Mouse (Mus musculus): ENCODE data around the gene Aco2. TPM values are rescaled to one million over a fixed set of nuclear protein-coding genes. Genes with fewer than 3 reads are reported as not detected.
A peak's percentile ranks its signal among the peaks of the same experiment; 100 is the strongest.

The Aco2 gene
- polyA plus RNA-seq, 1 experiment from 2014 or later = 298 TPM

DNA sequence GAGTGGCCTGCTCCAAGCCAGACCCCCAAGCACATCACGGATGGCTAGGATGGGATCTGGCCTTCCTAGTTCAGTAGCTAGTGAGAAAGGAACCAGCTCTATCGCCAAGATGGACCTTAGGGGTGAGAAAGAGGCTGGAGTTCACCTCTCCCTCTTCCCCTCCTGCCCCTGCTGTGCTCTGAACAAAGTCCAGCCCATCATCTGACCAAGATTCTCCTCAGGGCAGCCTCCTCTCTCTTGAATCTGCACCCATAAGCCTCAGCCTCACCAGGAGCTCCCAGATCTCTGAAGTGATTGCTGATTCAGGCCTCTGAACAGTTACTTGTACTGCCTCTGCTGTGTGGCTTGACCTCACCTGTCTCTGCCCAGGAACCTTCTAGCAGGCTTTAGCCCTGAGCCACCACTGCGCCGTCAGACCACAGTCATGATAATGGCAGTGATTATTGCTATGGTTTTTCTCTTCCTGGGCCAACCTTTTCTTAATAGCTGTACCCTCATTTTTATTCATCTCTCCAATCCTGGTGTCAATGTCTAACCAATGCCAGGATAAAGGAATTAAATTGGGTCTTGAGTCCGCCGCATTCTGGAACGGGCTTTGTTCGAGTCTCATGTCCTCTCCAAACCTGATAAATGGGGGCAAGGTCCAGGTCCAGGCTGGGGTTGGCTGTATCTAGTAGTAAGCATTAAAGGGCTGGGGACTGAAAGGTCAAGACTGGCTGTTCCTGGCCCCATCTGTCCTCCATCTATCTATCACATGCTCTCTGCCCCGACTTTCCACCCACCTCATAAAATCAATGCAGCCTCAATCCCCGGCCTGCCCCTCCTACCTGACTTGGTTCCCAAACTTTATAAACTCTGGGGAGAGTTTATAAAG lies 36.9 kb upstream of the Aco2 start:
- Histone ChIP-seq H3K4me1 (peaks cover 18% of the 10 kb centered on the region), H3K4me2 (no peak overlapping the region), H3K36me3 (no peaks in the 10 kb centered on the region), H3K27ac (replicated peaks) (no peak overlapping the region), H3K4me3 (replicated peaks) (no peak overlapping the region), H3K9ac (replicated peaks) (no peak overlapping the region), H3K9me3 (replicated peaks) (no peaks in the 10 kb centered on the region), H3K27me3 (replicated peaks) (peaks cover 17% of the 10 kb centered on the region)
- ATAC-seq (ENCODE audit: low FRiP score) = no peak
- 62% methylated on average over 10 of the region's 10 CpGs for WGBS

DNA sequence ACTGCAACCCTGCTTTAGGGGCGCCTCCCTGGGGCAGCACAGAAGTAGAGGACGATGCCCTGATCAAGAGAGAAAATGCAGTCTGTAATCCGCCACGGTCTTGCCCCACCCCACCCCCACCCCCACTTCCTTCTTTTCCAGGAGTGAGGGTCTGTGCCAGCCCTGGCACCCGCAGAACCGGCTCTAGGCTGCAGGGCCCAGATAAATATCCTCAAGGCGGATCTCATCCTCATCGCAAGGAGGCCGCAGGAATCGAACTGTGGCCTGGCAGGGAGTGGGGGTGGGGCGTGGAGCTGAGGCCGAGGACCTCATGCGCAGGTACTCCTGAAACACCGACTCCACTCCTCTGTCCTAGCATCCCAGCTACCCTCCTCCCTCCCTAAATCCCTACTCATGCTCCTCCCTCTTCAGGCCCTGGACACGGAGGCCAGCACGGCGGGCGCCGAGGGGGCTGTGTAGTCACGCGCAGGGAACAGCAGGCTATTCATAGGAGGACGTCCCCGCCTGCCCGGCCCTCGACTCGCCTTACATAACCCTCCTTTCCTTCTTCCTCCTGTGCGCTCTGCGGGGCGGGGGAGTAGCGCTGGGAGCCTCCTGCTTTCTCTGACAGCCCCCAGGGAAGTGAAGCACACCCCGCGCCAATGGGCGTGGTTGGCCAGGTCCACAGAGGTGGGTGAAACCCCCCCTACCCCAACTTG lies 35.8 kb upstream of the Aco2 start:
- Histone ChIP-seq H3K27ac (replicated peaks) (no peak overlapping the region), H3K27me3 (replicated peaks) (peaks cover 17% of the 10 kb centered on the region), H3K4me3 (replicated peaks) (peak overlapping the region; percentile 20), H3K36me3 (no peaks in the 10 kb centered on the region), H3K9me3 (replicated peaks) (no peaks in the 10 kb centered on the region), H3K4me2 (peak overlapping the region; percentile 49), H3K9ac (replicated peaks) (no peak overlapping the region; the same call in 1 of the 2 replicates), H3K4me1 (peaks cover 18% of the 10 kb centered on the region)
- 5% methylated on average over 33 of the region's 33 CpGs for WGBS
- peak; percentile 56 for ATAC-seq (ENCODE audit: low FRiP score)

DNA sequence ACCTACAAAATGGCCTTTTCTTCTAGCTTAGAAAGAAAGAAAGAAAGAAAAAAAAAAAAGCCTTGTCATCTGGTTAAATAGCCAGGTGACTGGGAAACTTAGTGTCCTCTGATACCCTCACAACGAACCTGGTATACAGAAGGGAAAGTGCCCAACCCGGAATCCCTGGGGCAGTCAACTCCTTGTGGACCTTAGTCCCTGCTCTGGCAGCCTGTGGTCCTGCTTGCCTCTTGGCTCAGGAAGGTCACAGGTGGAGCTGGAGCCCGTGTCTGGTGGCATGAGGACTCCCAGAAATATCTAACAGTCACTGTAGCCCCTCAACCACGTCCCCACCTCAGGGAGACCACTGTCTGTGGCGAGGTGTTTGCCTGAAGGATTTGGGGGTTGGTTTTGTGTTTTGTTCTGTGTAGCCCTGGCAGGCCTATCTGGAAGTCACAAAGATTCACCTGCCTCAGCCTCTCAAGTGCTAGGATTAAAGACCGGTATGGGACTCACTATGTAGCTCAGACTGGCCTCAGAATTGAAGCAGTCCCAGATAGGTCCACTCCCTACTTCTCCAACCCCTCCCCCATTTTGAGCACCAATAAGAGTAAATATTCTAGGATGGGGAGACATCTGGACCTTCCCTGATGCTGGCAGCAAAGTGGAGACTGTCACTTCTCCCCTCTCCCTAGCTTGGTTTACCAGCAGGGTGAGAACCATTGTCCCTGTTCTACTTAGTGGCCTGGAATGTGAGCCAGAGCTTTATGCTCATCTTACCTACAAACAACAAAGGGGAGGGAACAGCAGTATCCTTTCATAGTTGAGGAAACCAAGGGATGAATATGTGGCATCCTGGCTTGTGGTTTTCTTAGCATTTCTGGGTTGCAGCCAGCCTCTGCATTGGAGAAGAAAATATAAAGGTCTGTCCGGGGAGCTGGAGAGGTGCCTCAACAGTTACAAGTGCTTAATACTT lies 34.9 kb upstream of the Aco2 start:
- ATAC-seq (ENCODE audit: low FRiP score) = no peak
- no peaks in the 10 kb centered on the region for H3K36me3 ChIP-seq
- no peaks in the 10 kb centered on the region for H3K9me3 ChIP-seq (replicated peaks)
- H3K4me1 ChIP-seq = peaks cover 15% of the 10 kb centered on the region
- no peak overlapping the region for H3K27ac ChIP-seq (replicated peaks)
- whole genome bisulfite sequencing = 66% methylated on average over 7 of the region's 7 CpGs
- no peak overlapping the region for H3K4me2 ChIP-seq
- H3K27me3 ChIP-seq (replicated peaks) = peaks cover 17% of the 10 kb centered on the region
- no peak overlapping the region for H3K4me3 ChIP-seq (replicated peaks)
- H3K9ac ChIP-seq (replicated peaks) = no peak overlapping the region

DNA sequence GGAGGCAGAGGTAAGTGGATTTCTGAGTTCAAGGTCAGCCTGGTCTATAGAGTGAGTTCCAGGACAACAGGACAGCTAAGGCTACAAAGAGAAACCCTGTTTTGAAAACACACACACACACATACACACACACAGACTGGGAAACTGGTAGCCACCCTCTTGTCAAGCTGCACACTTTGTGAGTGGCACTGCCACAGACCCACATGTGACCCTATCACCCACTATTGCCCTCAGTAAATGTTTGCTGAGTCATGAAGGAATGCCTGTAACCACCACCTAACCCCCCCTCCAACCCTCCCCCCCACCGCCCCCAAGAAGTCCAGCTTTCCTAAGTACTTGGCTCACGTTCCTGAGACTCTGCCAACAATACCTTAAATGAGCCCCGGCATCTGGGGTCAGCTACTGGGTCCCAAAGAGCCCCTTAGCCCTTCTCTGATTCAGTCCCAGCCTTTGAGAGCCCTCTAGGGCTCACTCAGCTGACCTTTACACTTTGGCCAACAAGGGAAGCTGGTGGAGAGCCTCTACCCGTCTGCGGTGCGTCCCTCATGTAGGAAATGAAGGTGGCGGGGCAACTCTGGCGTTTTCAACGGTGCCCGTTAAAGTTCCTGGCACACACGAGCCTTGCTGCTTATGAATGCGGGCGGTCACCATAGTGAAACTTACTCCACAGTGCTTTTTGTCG lies 33.4 kb upstream of the Aco2 start:
- H3K4me2 ChIP-seq = no peak overlapping the region
- H3K9me3 ChIP-seq (replicated peaks) = no peaks in the 10 kb centered on the region
- H3K4me3 ChIP-seq (replicated peaks) = no peak overlapping the region
- WGBS = 67% methylated on average over 14 of the region's 14 CpGs
- peaks cover 15% of the 10 kb centered on the region for H3K4me1 ChIP-seq
- H3K9ac ChIP-seq (replicated peaks) = no peak overlapping the region
- no peak overlapping the region for H3K27ac ChIP-seq (replicated peaks)
- no peak for ATAC-seq (ENCODE audit: low FRiP score)
- peaks cover 17% of the 10 kb centered on the region for H3K27me3 ChIP-seq (replicated peaks)
- H3K36me3 ChIP-seq = no peaks in the 10 kb centered on the region

DNA sequence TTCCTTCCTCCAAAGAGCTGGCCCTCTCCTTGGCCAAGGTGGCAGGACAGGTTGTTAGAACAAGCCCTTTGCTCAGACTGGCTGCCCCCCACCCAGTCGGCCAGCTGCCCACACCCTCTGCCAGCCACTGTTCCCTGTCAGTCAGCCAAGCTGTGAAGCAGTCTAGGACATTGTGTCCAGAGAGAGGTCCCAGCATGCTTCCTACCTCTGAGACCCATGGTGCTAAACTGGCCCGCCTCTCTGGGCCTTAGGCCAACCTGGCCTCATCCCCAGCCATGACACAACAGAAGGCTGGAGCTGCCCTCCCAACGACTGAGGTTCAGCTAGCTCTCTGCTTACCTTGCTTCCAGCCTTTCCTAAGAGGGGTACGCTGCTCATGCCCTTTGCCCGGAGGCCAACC lies 32.5 kb upstream of the Aco2 start:
- WGBS = 59% methylated on average over 5 of the region's 5 CpGs
- H3K36me3 ChIP-seq = no peaks in the 10 kb centered on the region
- ATAC-seq (ENCODE audit: low FRiP score) = peak; percentile 86
- H3K9me3 ChIP-seq (replicated peaks) = no peaks in the 10 kb centered on the region
- no peak overlapping the region; the same call in 1 of the 2 replicates for H3K27ac ChIP-seq (replicated peaks)
- no peak overlapping the region for H3K4me3 ChIP-seq (replicated peaks)
- peaks cover 17% of the 10 kb centered on the region for H3K27me3 ChIP-seq (replicated peaks)
- H3K4me2 ChIP-seq = no peak overlapping the region
- peaks cover 15% of the 10 kb centered on the region for H3K4me1 ChIP-seq
- no peak overlapping the region for H3K9ac ChIP-seq (replicated peaks)

DNA sequence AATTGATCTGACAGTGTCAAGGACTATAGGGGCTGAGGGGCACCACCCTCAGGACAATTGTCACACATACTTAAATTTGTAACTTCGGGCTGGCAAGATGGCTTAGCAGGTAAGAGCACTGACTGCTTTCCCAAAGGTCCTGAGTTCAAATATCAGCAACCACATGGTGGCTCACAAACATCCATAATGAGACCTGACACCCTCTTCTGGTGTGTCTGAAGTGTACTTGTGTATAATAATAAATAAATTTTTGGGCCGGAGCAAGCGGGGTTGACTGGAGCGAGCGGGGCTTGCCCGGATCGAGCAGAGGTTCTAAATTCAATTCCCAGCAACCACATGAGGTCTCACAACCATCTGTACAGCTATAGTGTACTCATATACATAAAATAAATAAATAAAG lies 31.8 kb upstream of the Aco2 start:
- Histone ChIP-seq H3K27me3 (replicated peaks) (peaks cover 12% of the 10 kb centered on the region; the same call in 1 of the 2 replicates), H3K27ac (replicated peaks) (no peak overlapping the region), H3K4me1 (peaks cover 15% of the 10 kb centered on the region), H3K4me2 (no peak overlapping the region), H3K9ac (replicated peaks) (no peak overlapping the region), H3K36me3 (no peaks in the 10 kb centered on the region), H3K9me3 (replicated peaks) (no peaks in the 10 kb centered on the region), H3K4me3 (replicated peaks) (no peak overlapping the region)
- ATAC-seq (ENCODE audit: low FRiP score) = no peak
- 94% methylated on average over 7 of the region's 7 CpGs for WGBS

DNA sequence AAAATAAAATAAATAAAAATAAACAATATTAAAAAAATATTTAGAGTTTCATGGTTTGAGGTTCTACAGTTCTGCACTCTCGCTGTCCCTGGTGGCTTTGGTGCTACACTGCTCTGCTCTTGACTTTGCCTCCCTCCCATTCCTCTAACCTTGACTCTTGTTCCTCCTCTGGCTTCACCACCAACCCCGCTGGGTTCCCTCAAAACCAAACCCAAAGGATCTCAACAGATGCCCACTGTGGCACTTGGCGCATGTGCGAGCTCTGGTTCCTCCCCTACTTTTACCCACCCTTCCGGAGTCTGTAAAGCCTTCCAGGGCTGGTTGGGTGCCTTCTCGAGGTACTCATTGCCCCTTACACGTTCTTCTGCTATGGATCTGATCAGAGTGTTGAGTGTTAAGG lies 29.8 kb upstream of the Aco2 start:
- H3K9ac ChIP-seq (replicated peaks) = no peak overlapping the region
- no peak overlapping the region for H3K4me3 ChIP-seq (replicated peaks)
- H3K4me1 ChIP-seq = peaks cover 3% of the 10 kb centered on the region; the same call in 1 of the 2 replicates
- no peaks in the 10 kb centered on the region for H3K27me3 ChIP-seq (replicated peaks)
- no peak overlapping the region for H3K27ac ChIP-seq (replicated peaks)
- WGBS = 86% methylated on average over 7 of the region's 7 CpGs
- no peak overlapping the region for H3K4me2 ChIP-seq
- H3K36me3 ChIP-seq = 0 out of 2 replicates have a peak, but pooled peaks cover 2% of the 10 kb centered on the region
- ATAC-seq (ENCODE audit: low FRiP score) = no peak
- no peaks in the 10 kb centered on the region for H3K9me3 ChIP-seq (replicated peaks)

DNA sequence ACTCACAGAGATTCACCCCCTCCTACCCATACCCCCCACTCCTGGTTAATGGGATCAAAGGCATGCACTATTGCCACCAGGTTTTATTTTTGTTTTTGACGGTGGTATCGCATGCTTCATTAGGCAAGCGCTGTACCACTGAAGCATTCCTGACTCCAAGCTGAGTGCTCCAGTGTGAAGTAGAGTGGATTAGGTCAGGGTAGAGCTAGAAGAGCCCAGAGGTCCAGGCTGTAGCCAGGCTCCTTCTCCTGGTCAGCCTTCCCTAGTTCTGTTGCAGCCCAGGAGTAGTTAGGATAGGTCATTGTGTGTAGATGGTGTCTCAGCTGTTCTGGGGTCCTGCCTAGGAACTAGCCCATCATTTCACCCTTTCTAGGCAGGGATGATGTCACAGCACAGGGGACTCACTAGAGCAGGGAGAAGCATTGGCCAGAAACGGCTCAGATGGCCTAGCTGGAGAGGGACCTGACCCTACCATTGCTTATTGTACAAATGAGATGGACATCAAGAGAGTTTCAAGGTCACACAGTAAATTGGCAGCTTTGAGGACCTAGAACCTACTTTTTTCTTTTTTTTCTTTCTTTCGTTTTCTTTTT lies 27.0 kb upstream of the Aco2 start:
- H3K27me3 ChIP-seq (replicated peaks) = no peaks in the 10 kb centered on the region
- no peak overlapping the region for H3K4me3 ChIP-seq (replicated peaks)
- no peaks in the 10 kb centered on the region for H3K9me3 ChIP-seq (replicated peaks)
- WGBS = 67% methylated on average over 5 of the region's 5 CpGs
- no peak overlapping the region for H3K27ac ChIP-seq (replicated peaks)
- ATAC-seq (ENCODE audit: low FRiP score) = no peak
- no peak overlapping the region for H3K4me2 ChIP-seq
- H3K4me1 ChIP-seq = peaks cover 6% of the 10 kb centered on the region; the same call in 1 of the 2 replicates
- peaks cover 19% of the 10 kb centered on the region for H3K36me3 ChIP-seq
- H3K9ac ChIP-seq (replicated peaks) = no peak overlapping the region

DNA sequence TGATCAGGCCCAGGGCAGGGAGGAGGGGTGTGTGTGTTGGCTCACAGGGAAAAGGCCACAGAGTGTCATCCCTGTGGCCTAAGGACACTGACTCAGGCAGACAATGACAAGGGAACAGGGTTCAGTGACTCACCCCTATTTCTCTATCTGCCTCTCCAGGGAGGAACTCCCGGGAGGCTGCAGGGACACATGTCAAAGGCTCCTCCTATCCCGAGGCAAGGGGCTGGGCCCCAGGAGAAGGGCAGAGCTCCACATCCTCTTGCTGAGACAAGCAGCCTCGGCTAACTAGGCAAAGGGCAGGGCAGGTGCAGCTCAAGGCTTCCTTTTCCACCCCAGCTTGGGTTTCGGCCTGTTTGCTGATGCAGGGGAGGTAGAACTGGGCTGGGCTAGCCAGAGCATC lies 26.4 kb upstream of the Aco2 start:
- no peak overlapping the region for H3K27ac ChIP-seq (replicated peaks)
- H3K9ac ChIP-seq (replicated peaks) = no peak overlapping the region
- no peak for ATAC-seq (ENCODE audit: low FRiP score)
- H3K4me2 ChIP-seq = no peak overlapping the region
- no peaks in the 10 kb centered on the region for H3K9me3 ChIP-seq (replicated peaks)
- 35% methylated on average over 4 of the region's 4 CpGs for WGBS
- H3K36me3 ChIP-seq = peaks cover 25% of the 10 kb centered on the region
- H3K4me3 ChIP-seq (replicated peaks) = no peak overlapping the region
- H3K4me1 ChIP-seq = peaks cover 7% of the 10 kb centered on the region; the same call in 1 of the 2 replicates
- no peaks in the 10 kb centered on the region for H3K27me3 ChIP-seq (replicated peaks)

DNA sequence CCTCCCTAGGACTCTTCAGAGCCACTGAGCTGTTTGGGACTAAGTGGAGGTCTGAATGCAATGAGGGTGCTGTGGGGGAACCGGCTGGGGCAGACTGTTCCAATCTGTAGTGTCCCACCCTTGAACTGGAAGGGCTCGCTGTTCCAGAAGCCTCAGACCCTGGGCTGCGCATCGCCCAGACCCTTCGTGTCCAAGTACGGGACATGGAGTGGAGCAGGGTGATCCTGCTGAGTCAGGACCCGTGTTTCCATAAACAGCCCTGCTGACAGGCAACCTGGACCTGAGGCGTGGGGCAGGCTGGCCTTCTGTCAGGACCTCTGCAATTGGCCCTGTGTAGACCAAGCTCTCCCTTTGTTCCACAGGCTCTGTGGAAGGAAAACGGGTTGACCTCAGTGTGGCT lies 25.4 kb upstream of the Aco2 start:
- Histone ChIP-seq H3K4me1 (peaks cover 7% of the 10 kb centered on the region; the same call in 1 of the 2 replicates), H3K27ac (replicated peaks) (no peak overlapping the region), H3K4me2 (no peak overlapping the region), H3K27me3 (replicated peaks) (no peaks in the 10 kb centered on the region), H3K4me3 (replicated peaks) (no peak overlapping the region), H3K9ac (replicated peaks) (no peak overlapping the region), H3K9me3 (replicated peaks) (no peaks in the 10 kb centered on the region), H3K36me3 (peaks cover 35% of the 10 kb centered on the region)
- 83% methylated on average over 9 of the region's 9 CpGs for WGBS
- ATAC-seq (ENCODE audit: low FRiP score) = no peak
